Mouse (Mus musculus) thymus, adult 2 months (tissue): Measurements from ENCODE around the gene Thnsl1.

ENCODE experiments used
- CTCF ChIP-seq: fragments of 200-500 bp; IDR thresholded peaks from 2 replicates; pipeline ENCODE4 v1.5.1; 2012; ENCODE audit warnings: mild to moderate bottlenecking, control low read depth, low read length, moderate library complexity, borderline replicate concordance; ENCODE audit not compliant: control insufficient read depth, poor library complexity, insufficient read depth; ENCODE audit errors: extremely low read depth
- POLR2A ChIP-seq: fragments of 200-500 bp; IDR thresholded peaks from 2 replicates; pipeline ENCODE4 v1.6.1; 2012; ENCODE audit warnings: mild to moderate bottlenecking, low read length, control low read depth, moderate library complexity; ENCODE audit not compliant: control insufficient read depth, poor library complexity, insufficient read depth; ENCODE audit errors: extremely low read depth

- TF ChIP-seq CTCF (no peak), POLR2A (no peak)
Observed at GRCm38 (mm10) chr2:21264031-21264430, 58.5 kb downstream of the Thnsl1 start.
